Mouse (Mus musculus) erythroblast, adult 5-6 weeks (primary cell): ENCODE measurements around the gene Lingo1. TPM values are rescaled to one million over a fixed set of nuclear protein-coding genes. Genes with fewer than 3 reads are reported as not detected.

Experiments
- ATAC-seq: replicated peaks from 2 replicates; pipeline ENCODE4 v1.8.0; 2016; ENCODE audit warnings: moderate number of reproducible peaks, mild to moderate bottlenecking, moderate TSS enrichment, inconsistent platforms; ENCODE audit not compliant: poor library complexity, low FRiP score, severe bottlenecking
- total RNA-seq, 2 experiments: library from RNA; stranded (forward) in 1 of 2; stranded (reverse) in 1 of 2; fragments of 150-400 nt in 1 of 2; fragments of 200-764, 138-1000 nt in 1 of 2; gene quantifications; 2 replicates each; pipeline versions ENCODE4 v1.2.3 to v1.2.4; 2015 to 2017; ENCODE audit warnings: low replicate concordance in 2 of 2

Lingo1 gene
- total RNA-seq (2015; ENCODE audit: low replicate concordance) (not detected in 2 replicates), total RNA-seq (2017; ENCODE audit: low replicate concordance) (not detected in 2 replicates)

- no peak for ATAC-seq
These were observed at the start of gene Lingo1 for GRCm38 (mm10) chr9:56795721-56796655. Gene Lingo1 (minus strand): TSS chr9:56796468.

- ATAC-seq: no peak
These were observed 48.4 kb upstream of the Lingo1 start for GRCm38 (mm10) chr9:56844644-56845043.

- ATAC-seq: 0 out of 2 replicates have a peak, but pooled peaks have one; percentile 38
These were observed 47.5 kb upstream of the Lingo1 start for GRCm38 (mm10) chr9:56843679-56844188.

- ATAC-seq: no peak
These were observed 46.0 kb upstream of the Lingo1 start for GRCm38 (mm10) chr9:56842303-56842719.

DNA sequence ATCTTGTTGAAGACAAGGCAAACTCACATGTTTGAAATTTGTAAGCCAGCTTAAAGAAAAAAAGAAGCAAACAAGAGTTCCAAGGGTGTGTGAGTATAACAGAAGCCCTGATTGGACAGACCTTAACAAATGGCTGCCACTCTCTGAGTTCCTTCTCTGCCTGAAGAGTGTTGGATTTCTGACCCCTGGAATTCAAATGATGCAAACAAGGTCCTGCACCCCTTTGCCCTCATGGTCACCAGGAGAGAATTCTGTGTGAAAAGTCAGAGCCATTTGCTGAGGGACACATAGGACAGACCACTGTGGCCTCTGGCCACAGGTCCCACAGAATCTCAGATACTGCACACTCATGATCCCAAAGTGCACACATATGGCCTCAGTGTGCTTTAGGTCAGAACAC is 45.6 kb upstream of the Lingo1 start:
- no peak for ATAC-seq

DNA sequence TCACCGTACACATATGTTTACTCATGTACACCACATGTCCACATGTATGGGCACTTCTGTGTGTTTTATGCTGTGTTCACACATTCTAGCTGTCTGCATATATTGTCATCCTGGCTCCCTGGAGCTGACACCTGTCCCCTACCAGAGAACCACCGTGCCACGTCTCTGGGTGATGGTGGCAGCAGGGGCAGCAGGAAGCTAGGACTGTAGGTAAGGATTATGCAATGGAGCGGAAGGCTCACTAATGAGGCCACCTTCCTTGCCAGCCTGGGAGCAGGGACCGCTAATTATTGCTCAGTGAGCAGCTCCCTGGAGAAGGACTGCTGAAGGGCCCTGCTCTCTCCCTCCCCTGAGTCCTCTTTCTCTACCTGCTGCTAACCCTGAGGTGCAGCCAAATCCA is 44.5 kb upstream of the Lingo1 start:
- no peak for ATAC-seq

DNA sequence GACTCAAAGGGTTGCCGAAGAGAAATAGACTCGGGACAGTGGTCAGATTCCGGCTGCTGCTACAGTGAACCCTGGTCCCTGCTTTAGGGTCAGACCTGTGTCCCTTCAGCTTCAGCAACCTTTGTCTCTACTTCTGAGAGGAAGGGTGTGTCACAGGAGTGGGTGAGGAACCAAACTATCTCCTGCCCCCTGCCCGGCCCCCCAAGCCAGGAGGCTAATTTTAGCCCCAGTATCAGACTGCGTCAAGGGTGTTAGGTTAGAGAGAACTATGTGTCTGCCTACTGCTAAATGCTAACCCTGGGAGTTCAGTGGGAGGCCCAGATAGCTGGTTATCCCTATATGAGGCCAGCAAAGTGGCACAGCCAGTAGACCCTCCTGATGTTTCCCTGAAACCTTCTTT is 38.9 kb upstream of the Lingo1 start:
- no peak for ATAC-seq

GRCm38 (mm10) chr9:56832900-56833299 is 36.6 kb upstream of the Lingo1 start:
- no peak for ATAC-seq

- ATAC-seq: no peak
These were observed 35.6 kb upstream of the Lingo1 start for GRCm38 (mm10) chr9:56831904-56832303.

- ATAC-seq: no peak
These were observed 33.9 kb upstream of the Lingo1 start for GRCm38 (mm10) chr9:56830162-56830561.

GRCm38 (mm10) chr9:56828841-56829240 is 32.6 kb upstream of the Lingo1 start:
- ATAC-seq: no peak

DNA sequence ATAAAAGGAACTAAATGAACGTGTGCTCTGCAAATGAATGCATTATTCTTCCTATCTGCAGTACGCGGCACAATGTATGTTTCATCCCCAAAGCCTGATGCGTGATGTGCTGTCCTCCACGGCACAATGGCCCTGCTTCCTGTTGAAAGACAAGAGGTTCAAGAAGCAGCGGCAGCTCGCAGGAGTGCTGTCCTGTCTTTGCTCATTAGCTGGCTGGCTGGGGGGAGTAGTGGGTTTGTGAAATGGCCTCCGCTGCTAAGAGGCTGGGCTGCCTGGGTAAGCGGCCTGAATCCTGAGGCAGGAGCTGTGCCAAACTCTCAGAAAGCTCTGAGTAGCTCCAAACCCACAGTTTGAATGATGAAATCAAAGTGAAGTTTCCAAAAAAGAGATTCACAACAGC is 31.9 kb upstream of the Lingo1 start:
- no peak for ATAC-seq

- ATAC-seq: no peak
These were observed 29.4 kb upstream of the Lingo1 start for GRCm38 (mm10) chr9:56825476-56826213.

- no peak for ATAC-seq
These were observed 28.6 kb upstream of the Lingo1 start for GRCm38 (mm10) chr9:56824900-56825299.

- ATAC-seq: no peak
These were observed 14.6 kb upstream of the Lingo1 start for GRCm38 (mm10) chr9:56810916-56811315.

DNA sequence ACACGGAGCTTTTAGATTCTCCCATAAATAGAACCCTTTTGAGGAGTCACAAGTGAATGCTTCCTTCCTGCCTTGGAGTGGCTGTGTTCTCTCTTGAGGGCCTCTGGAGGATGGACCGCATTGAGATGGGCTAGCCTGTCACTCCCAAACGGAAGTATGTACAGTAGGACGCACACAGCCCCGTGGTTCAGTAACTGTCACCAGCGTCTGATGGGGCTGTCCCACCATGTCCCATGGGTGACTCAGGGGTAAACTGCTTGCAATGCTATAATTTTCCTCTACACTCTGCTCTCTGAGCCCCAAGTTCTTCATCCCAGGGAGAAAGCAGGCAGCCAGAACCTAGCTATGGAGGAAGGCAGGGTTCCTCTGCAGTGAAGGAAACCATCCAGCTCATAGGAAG is 11.7 kb upstream of the Lingo1 start:
- no peak for ATAC-seq

GRCm38 (mm10) chr9:56803146-56803545 is 6.9 kb upstream of the Lingo1 start:
- ATAC-seq: no peak

DNA sequence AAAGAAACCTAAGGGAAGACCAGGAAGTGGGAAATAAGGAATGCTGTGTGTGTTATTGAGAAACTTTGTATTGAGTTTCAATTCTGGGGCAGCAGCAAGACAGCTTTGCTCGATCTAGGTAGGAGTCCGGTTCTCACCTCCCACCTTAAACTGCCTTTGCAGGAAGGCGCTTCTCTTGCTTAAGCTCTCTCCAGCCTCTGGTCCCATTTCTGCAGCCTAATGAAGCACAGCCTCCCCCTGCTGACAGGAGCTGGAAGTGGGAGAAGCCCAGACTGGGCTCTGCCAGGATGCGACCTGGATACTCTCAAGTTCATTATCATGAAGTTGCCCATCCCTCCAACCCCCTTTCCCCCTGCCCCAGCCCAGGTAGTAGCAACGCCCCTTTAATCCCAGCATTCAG is 1.6 kb upstream of the Lingo1 start:
- no peak for ATAC-seq

GRCm38 (mm10) chr9:56796656-56797131 is 426 bp upstream of the Lingo1 start:
- no peak for ATAC-seq

DNA sequence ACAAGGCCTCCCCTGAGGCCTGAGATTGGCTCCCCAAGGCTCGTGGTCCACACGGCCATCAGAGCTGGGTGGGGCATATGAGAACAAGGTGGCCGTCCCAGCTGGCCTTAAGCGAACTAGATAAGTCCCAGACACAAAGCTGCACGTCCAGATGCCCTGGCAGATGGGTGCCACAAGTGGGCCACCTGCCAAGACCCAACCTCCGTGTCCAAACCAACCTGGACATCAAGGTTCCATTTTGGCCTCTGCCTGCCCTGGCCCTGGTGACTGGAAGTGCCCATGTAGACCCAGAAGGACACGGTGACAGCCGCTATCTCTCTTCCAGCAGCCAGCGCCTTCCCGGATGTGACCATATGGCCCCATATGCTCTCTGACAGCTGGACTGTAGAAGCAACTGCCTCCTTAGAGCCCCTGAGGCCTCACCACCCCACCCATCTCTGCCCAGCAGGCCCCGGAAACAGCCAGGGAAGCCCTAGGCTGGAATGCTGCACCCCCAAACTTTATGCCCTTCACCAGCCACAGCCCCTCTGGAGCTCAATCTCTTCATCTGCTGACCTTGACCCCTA is 4.5 kb downstream of the Lingo1 start:
- no peak for ATAC-seq
